Mouse (Mus musculus): ENCODE results near the gene Gm20509. TPM values are rescaled to one million over a fixed set of nuclear protein-coding genes. Genes with fewer than 3 reads are reported as not detected.

Gm20509 gene
- polyA plus RNA-seq, 1 experiment = not detected

- Histone ChIP-seq H3K36me3 (ENCODE audit: control insufficient read depth, insufficient read depth, low read length) (no peaks in the 10 kb centered on the region), H3K4me3 (ENCODE audit: low read depth, low read length) (no peak overlapping the region), H3K27me3 (ENCODE audit: control insufficient read depth, insufficient read depth, low read length) (no peaks in the 10 kb centered on the region), H3K4me1 (ENCODE audit: control insufficient read depth, insufficient read depth, insufficient read length, low read length) (no peaks in the 10 kb centered on the region), H3K27ac (ENCODE audit: insufficient read depth, low read depth, low read length) (no peak overlapping the region)
- TF ChIP-seq CTCF (IDR thresholded peaks at IDR 0.05; ENCODE audit: extremely low read depth, insufficient read length, insufficient replicate concordance, low read depth, low read length) = no peak
- no peak for TF ChIP-seq POLR2A (IDR thresholded peaks at IDR 0.05; ENCODE audit: low read depth, low read length)
- WGBS = 50% methylated on average over 9 of the region's 9 CpGs
Measured at GRCm38 (mm10) chr9:73154347-73154746, 52.1 kb downstream of the Gm20509 start.

GRCm38 (mm10) chr9:73157968-73158367 is 55.7 kb downstream of the Gm20509 start:
- H3K27ac ChIP-seq (ENCODE audit: insufficient read depth, low read depth, low read length) = no peak overlapping the region
- no peak overlapping the region for H3K4me3 ChIP-seq (ENCODE audit: low read depth, low read length)
- H3K27me3 ChIP-seq (ENCODE audit: control insufficient read depth, insufficient read depth, low read length) = no peaks in the 10 kb centered on the region
- WGBS = 80% methylated on average over 4 of the region's 4 CpGs
- H3K36me3 ChIP-seq (ENCODE audit: control insufficient read depth, insufficient read depth, low read length) = no peaks in the 10 kb centered on the region
- TF ChIP-seq POLR2A (IDR thresholded peaks at IDR 0.05; ENCODE audit: low read depth, low read length) (no peak), CTCF (IDR thresholded peaks at IDR 0.05; ENCODE audit: extremely low read depth, insufficient read length, insufficient replicate concordance, low read depth, low read length) (no peak)
- no peaks in the 10 kb centered on the region for H3K4me1 ChIP-seq (ENCODE audit: control insufficient read depth, insufficient read depth, insufficient read length, low read length)

GRCm38 (mm10) chr9:73159265-73159664 is 57.0 kb downstream of the Gm20509 start:
- no peaks in the 10 kb centered on the region for H3K27me3 ChIP-seq (ENCODE audit: control insufficient read depth, insufficient read depth, low read length)
- H3K36me3 ChIP-seq (ENCODE audit: control insufficient read depth, insufficient read depth, low read length) = no peaks in the 10 kb centered on the region
- no peak overlapping the region for H3K27ac ChIP-seq (ENCODE audit: insufficient read depth, low read depth, low read length)
- no peaks in the 10 kb centered on the region for H3K4me1 ChIP-seq (ENCODE audit: control insufficient read depth, insufficient read depth, insufficient read length, low read length)
- 59% methylated on average over 1 of the region's 1 CpGs for WGBS
- TF ChIP-seq POLR2A (IDR thresholded peaks at IDR 0.05; ENCODE audit: low read depth, low read length) (no peak), CTCF (IDR thresholded peaks at IDR 0.05; ENCODE audit: extremely low read depth, insufficient read length, insufficient replicate concordance, low read depth, low read length) (no peak)
- H3K4me3 ChIP-seq (ENCODE audit: low read depth, low read length) = no peak overlapping the region

GRCm38 (mm10) chr9:73162571-73163333 is 60.5 kb downstream of the Gm20509 start:
- H3K27me3 ChIP-seq (ENCODE audit: control insufficient read depth, insufficient read depth, low read length) = no peaks in the 10 kb centered on the region
- no peaks in the 10 kb centered on the region for H3K4me1 ChIP-seq (ENCODE audit: control insufficient read depth, insufficient read depth, insufficient read length, low read length)
- H3K4me3 ChIP-seq (ENCODE audit: low read depth, low read length) = peak overlapping the region; percentile 36; the same call in 1 of the 2 replicates
- 20% methylated on average over 26 of the region's 26 CpGs for WGBS
- TF ChIP-seq CTCF (IDR thresholded peaks at IDR 0.05; ENCODE audit: extremely low read depth, insufficient read length, insufficient replicate concordance, low read depth, low read length) (peak; percentile 35; the same call in 1 of the 2 replicates), POLR2A (IDR thresholded peaks at IDR 0.05; ENCODE audit: low read depth, low read length) (no peak)
- H3K27ac ChIP-seq (ENCODE audit: insufficient read depth, low read depth, low read length) = no peak overlapping the region
- no peaks in the 10 kb centered on the region for H3K36me3 ChIP-seq (ENCODE audit: control insufficient read depth, insufficient read depth, low read length)

GRCm38 (mm10) chr9:73165631-73166030 is 63.4 kb downstream of the Gm20509 start:
- Histone ChIP-seq H3K27me3 (ENCODE audit: control insufficient read depth, insufficient read depth, low read length) (no peaks in the 10 kb centered on the region), H3K4me3 (ENCODE audit: low read depth, low read length) (no peak overlapping the region), H3K27ac (ENCODE audit: insufficient read depth, low read depth, low read length) (no peak overlapping the region), H3K36me3 (ENCODE audit: control insufficient read depth, insufficient read depth, low read length) (no peaks in the 10 kb centered on the region), H3K4me1 (ENCODE audit: control insufficient read depth, insufficient read depth, insufficient read length, low read length) (no peaks in the 10 kb centered on the region)
- TF ChIP-seq POLR2A (IDR thresholded peaks at IDR 0.05; ENCODE audit: low read depth, low read length) (no peak), CTCF (IDR thresholded peaks at IDR 0.05; ENCODE audit: extremely low read depth, insufficient read length, insufficient replicate concordance, low read depth, low read length) (no peak)
- WGBS = 70% methylated on average over 4 of the region's 4 CpGs

Other genes with a start within 250 kb of the Gm20509 start
- 0.05 and 0.09 TPM in 2 replicates for gene Pygo1, start 176.8 kb upstream of the Gm20509 start, polyA plus RNA-seq (2012; rRNA removed)
- 0.06 and 0.08 TPM in 2 replicates for gene Dyx1c1, start 143.7 kb upstream of the Gm20509 start, polyA plus RNA-seq (2012; rRNA removed)
- not detected in 2 replicates for gene Gm44503, start 143.6 kb upstream of the Gm20509 start, polyA plus RNA-seq (2012; rRNA removed)
- 0.67 and 2.7 TPM in 2 replicates for gene Ccpg1os, start 117.1 kb upstream of the Gm20509 start, polyA plus RNA-seq (2012; rRNA removed)
- 2.4 and 3.1 TPM in 2 replicates for gene Ccpg1, start 117.0 kb upstream of the Gm20509 start, polyA plus RNA-seq (2012; rRNA removed)
- 3.7 and 5.0 TPM in 2 replicates for gene Pigb, start 62.1 kb upstream of the Gm20509 start, polyA plus RNA-seq (2012; rRNA removed)
- 6.5 and 6.9 TPM in 2 replicates for gene Rab27a, start 57.6 kb upstream of the Gm20509 start, polyA plus RNA-seq (2012; rRNA removed)
- gene Khdc3, start 634 bp upstream of the Gm20509 start, polyA plus RNA-seq (2012; rRNA removed) = 0.18 and 0.88 TPM in 2 replicates
- gene Rsl24d1, start 11.0 kb downstream of the Gm20509 start, polyA plus RNA-seq (2012; rRNA removed) = 1.9 and 3.6 TPM in 2 replicates